Mouse (Mus musculus) left cerebral cortex, adult 2 months (tissue): ENCODE data around the gene Crim1. TPM values are rescaled to one million over a fixed set of nuclear protein-coding genes. Genes with fewer than 3 reads are reported as not detected.

Experiments
- DNase-seq, 2 experiments: peaks; one replicate each; pipeline ENCODE4 v3.0.0; 2021 to 2022; ENCODE audit warnings: low spot score in 2 of 2, mixed read lengths in 1 of 2; ENCODE audit errors: extremely low spot score in 1 of 2
- H3K27ac ChIP-seq: fragments of 200-600 bp; 2 replicates; pipeline ENCODE4 v1.8.1; 2022
- H3K4me3 ChIP-seq: fragments of 200-600 bp; 2 replicates; pipeline ENCODE4 v1.8.1; 2022
- CTCF ChIP-seq: fragments of 200-600 bp; IDR thresholded peaks from 2 replicates; pipeline ENCODE4 v1.8.1; 2022; ENCODE audit warnings: antibody characterized with exemption, mild to moderate bottlenecking, moderate library complexity
- intact Hi-C: fragments of 180-260 bp; cut with DNase I; formaldehyde crosslinking; loops from one replicate; pipeline ENCODE4 v1.15.1; 2025
- total RNA-seq, 2 experiments: library from RNA; stranded (reverse); gene quantifications; 2 replicates each; pipeline ENCODE4 v1.2.3; 2021

Crim1 gene
- total RNA-seq, 2 experiments from 2014 or later, result 83.3 to 93.1 TPM

DNA sequence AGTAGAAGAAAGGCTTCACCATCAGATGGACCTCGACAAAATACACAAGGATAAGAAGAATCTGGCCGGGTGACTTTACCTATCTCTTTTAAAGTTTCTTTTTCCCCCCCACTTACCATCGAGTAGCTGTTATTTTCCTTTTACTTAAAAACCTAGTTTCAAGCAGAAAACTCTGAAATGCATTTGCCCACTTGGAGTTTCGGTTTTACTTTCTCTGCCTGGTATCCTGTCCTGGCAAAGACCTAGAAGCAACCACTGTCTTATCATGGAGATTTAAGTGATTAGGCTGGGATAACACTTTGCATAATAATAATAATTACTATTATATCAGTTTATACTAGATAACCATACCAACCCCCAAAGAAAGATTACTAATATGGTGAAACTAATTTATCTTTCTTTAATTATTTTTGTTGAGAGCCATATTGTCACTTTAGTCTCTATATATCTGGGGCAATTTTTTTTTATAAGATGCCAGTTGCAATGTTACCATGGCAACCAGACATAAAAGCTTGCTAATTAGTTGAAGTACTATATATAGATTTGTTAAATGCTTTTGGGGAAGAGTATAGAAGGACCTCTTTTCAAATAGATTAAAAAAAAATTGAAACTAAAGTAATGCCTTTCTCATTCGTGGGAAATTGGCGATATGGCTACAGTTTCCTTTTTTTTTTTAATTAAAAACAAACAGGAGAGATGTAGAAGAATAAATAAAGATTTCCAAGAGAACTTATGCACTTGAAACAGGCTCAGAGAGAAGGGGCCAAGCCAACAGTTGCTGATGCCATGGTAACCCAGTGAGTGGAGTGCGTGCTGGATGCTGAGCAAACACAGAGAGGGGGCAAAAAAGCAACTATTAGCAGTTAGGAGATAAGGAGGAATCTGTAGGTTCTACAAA lies 74.8 kb downstream of the Crim1 start:
- no peak overlapping the region for H3K4me3 ChIP-seq
- TF ChIP-seq CTCF, result no peak
- DNase-seq, result no peak
- no peak overlapping the region for H3K27ac ChIP-seq
- intact Hi-C loops, result no loop called here

DNA sequence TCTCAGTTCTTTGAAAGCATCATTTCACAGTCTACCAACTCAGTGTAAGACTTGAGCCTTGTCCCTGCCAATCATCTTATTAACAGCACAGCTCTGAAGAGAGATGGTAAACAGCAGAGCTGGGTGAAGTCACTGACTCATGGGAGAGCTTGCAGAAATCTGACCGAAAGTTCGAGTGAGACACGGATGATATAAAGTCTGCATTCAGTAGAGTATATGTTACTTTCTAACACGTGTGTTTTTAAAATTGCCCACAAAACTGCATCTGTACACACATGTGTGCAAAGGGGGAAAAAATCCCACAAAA lies 75.4 kb downstream of the Crim1 start:
- DNase-seq, result no peak
- H3K4me3 ChIP-seq, result no peak overlapping the region
- intact Hi-C loops, result no loop called here

DNA sequence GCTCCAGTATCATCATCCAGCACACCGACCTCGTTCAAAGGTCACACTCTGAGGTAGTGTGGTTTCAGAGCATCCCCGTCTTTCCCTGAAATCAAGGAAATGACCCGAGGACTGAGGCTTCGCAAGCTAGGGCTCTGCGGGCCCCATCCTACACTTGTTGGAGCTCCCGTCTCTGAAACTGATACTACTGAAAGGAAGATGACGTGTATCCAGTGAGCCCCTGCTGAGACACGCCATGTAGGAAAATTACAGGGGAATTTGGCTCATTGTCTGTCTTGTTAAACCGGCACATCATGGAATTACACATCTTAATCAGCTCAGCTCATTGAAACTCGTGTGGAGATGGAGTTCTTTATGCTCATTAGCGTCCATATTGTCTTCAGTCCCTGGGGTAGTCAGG lies 79.1 kb downstream of the Crim1 start:
- no peak for DNase-seq
- TF ChIP-seq CTCF, result no peak
- intact Hi-C loops, result no loop called here
- no peak overlapping the region for H3K27ac ChIP-seq
- H3K4me3 ChIP-seq, result no peak overlapping the region

More for the DNA sequence above, 75.4 kb downstream of the Crim1 start:
- TF ChIP-seq CTCF, result no peak
- no peak overlapping the region for H3K27ac ChIP-seq

DNA sequence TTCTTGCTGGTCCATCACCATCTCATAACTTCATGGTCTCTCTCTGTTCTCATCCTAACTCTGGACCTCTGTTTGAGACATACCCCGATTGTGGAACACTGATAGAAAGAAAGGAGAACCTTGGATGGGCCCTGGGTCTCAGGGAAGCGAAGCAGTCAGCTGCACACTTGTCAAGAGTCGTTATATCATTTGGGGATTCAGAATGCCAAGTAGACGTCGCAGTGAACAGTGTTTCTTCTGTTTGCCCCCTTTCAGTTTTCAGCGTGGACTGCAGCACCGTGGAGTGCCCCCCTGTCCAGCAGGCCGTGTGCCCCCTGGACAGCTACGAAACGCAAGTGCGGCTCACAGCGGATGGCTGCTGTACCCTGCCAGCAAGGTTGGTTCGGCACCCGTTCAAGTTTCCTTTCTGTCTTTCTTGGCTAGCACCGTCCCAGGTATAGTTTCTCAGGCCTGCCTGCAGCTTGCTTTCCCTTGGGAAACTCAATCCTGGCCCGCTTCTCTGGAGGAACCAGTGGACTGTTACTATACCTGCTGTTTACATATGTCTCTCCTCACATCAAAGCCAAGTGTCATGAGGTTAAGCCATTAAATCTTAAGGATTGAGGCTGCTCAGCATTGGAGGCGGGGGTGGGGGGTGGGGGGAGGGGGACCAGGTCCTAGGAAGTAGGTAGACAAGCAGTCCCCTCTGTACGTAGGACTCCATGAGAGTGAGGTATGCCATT lies 81.1 kb downstream of the Crim1 start:
- TF ChIP-seq CTCF, result no peak
- no peak for DNase-seq

DNA sequence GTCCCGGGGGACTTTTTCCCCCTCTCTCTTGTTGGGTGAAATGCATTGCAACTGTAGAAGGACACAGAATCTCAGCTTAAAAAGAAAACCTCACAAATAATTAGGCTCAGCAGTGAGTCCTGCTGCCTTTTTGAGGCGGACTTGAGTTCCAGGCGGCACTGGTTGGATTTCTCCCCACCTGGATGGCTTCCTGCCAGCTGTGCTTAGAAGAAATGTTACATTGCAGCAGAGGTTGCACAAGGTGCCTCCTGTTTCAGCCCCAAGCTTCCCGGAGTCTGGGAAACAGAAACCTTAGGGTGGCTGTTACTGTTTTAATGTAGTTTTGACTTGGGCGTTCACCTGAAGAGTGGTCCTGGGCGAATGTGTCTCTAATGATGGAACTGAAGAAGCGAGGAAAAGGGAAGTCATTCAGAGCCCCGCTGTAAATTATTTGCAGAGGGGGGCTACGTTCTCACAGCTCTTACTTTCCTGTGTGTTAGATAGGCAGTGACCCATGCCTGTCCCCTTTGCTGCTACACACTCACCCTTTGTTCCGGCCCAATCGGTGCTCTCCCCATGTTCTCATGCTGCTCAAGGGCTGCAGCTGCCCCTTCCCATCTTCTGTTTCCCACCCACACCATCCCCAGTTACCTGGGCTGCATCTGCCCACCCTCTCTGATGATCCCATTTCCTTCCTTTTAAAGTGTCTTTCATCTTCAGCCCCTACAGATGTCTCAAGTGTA lies 83.4 kb downstream of the Crim1 start:
- Histone ChIP-seq H3K27ac (no peak overlapping the region), H3K4me3 (no peak overlapping the region)
- no peak for DNase-seq
- intact Hi-C loops, result no loop called here
- TF ChIP-seq CTCF, result no peak

More for the DNA sequence above, 81.1 kb downstream of the Crim1 start:
- intact Hi-C loops, result no loop called here
- H3K4me3 ChIP-seq, result no peak overlapping the region
- H3K27ac ChIP-seq, result no peak overlapping the region

DNA sequence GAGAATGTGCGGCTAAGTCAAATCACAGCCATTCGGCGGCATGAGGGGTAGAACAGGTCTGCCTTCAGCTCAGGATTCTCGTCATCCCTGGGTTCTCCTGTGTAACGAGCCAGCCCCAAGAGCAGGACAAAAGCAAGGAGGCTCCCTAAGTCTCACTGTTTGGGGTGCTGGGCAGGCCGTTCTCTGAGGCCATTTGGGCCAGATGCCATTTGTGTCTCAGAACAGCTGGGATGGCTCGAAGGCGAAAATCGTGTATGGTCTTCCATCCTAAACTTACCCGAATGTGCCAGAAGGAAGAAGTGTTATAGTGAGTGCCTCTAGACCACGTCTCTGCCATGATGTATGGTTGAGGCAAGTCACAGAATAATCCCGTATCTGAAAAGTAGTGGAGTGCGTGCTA lies 86.0 kb downstream of the Crim1 start:
- H3K4me3 ChIP-seq, result no peak overlapping the region
- no peak overlapping the region for H3K27ac ChIP-seq
- no peak for TF ChIP-seq CTCF
- DNase-seq, result no peak
- intact Hi-C loops, result no loop called here

DNA sequence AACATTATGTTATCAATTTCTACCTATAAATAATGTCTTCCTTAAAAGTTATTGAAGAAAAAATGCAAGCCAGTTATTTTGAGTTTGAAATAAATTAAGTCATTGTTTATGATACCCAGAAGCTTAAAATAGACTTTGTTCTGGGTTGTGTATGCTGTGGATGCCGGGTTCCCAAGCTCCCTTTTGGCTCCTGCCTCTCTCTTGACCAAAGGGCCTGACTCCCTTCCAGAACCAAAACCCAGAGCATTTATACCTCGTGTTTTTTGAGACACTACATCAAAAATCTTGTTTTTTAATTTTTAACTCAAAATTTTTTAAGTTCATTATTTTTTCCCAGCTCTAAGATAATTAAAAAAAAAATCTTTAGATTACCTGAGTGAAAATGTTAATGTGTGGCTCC lies 87.3 kb downstream of the Crim1 start:
- no peak for DNase-seq
- intact Hi-C loops, result no loop called here
- Histone ChIP-seq H3K27ac (no peak overlapping the region), H3K4me3 (no peak overlapping the region)
- TF ChIP-seq CTCF, result no peak

DNA sequence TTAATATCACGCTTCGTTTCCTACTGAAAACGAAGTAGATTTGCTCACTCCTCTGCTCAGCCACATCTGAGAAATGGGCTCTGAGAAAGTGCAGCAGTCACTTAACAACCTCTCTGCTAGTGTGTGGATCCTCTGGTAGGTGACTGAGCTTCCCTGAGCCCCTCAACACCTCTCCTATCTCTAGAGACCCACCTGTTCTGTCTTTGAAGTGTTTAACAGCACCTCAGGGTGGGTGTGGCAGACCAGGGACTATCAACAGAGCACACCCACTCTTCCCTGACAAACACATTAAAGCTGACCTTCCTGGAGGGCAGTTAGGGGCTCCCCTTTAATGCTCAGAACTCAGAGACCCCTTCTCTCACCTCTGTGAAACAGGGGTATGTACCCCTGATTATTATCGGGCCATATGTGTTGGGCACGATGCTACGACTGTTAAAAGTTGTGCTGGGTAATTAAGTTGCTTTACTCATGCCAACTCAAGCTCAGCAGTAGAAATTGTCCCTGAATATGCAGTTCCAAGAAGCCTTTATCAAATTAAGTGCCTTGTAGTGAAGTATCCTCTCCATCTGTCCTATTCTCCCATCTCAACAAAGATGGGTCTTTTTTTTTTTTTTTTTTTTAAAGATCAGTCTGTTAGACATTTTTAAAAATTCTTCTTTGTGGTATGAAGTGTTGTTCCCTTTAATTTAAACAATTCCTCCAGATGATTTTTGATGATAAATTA lies 90.3 kb downstream of the Crim1 start:
- no peak for DNase-seq
- Histone ChIP-seq H3K27ac (no peak overlapping the region), H3K4me3 (no peak overlapping the region)
- no peak for TF ChIP-seq CTCF
- intact Hi-C loops, result no loop called here

DNA sequence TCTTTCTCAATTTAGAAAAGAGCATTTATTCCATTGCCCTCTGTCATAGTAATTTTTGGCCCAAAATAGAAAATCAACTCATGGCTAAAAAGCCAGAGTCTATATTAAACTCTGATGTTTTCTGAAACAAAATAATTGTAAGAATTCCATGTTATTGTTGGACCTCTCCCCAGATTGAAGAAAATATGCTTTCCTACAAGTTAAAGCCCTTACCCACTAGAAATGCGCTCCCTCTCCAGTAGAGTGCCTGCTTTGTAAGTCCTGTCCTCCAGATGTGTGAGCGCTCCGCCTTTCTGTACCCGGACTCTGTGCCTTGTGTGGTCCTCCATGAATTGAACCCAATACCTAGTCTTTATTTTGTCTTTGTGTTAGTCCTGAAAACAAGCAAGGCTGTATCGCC lies 91.0 kb downstream of the Crim1 start:
- intact Hi-C loops, result no loop called here
- no peak for TF ChIP-seq CTCF
- Histone ChIP-seq H3K27ac (no peak overlapping the region), H3K4me3 (no peak overlapping the region)
- DNase-seq, result no peak

DNA sequence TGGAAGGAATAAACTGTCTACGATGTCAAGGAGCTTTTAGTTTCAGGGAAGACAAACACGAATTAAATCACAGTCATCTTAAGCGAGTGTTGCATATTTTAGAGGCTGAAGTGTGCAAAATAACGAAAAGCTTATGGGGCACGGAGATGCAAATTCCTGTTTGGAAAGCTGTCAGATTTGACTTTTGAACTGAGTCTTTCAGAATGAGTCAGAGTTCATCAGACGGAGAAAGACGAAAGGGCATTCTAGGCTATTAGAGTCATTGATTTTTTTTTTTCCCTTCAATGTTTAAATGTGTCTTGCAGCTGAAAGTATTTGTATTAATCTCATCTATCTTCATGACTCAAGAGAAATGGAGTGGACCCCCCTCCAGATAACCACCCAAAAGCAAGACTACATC lies 92.3 kb downstream of the Crim1 start:
- intact Hi-C loops, result no loop called here
- Histone ChIP-seq H3K27ac (no peak overlapping the region), H3K4me3 (no peak overlapping the region)
- no peak for DNase-seq
- no peak for TF ChIP-seq CTCF

DNA sequence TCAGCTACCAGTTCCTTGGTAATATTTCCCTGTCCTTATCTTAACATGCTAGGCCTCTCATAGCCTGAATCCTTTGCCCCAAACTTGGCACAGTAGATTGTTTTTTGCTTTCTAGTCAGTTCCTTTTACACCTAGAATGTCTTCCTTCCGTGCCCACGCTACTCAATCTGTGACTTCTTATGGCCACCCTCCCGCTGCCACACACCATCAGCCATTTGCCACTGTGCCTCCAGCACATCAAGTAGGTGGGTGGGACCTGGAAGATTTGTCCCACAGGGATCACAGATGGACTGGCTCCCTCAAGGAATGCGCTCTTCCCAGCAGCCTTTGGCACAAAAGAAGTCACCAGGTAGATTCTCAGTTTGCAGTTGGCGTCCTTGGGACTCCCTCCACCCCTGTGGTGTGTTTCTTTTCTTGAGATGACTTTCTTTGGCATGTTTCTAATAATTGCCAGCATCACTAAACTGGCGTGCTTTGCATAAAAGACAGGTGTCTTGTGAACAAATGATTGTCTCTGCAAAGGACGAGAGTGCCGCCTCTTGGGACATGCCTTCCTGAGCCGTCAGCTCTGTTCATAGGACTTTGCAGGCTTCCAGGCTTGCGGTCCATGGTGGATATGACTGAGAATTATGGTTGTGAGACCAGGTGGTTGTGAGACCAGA lies 92.9 kb downstream of the Crim1 start:
- no peak for DNase-seq
- no peak for TF ChIP-seq CTCF
- intact Hi-C loops, result no loop called here
- no peak overlapping the region for H3K4me3 ChIP-seq
- no peak overlapping the region for H3K27ac ChIP-seq
